17 mouse cellular contexts compared by ENCODE assay signal in the genomic region with DNA sequence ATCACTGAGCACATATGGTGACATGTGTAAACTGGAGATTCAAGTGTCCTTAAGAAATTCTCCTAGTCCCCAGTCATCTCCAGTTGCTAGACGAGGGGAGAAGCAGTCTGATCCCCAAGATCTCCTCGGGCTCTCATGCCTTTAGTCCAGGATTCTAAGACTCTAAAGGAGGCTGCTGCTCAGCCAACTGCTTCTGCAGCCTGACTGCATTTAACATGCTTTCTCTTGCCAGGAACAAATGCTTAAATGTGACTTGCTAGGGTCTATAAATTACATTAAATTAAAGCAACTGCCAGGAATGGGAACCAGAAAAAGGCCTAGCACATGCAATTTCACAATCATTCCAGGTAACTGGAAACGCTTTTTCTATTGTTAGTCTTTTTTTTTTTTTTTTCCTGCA.
"Had no signal": no experiment of that assay in that cellular context is flagged by ENCODE, and none has a peak within 500 bp of the region (broad histone marks: within the 10 kb centered on the region; RNA-seq: fewer than 3 reads in every experiment).

No protein-coding gene starts in this region.

- H3K4me3 ChIP-seq: kidney, embryonic 15.5 days; limb, embryonic 13.5 days; liver, embryonic 13.5 days; midbrain, embryonic 12.5 days; midbrain, embryonic 15.5 days; neural tube, embryonic 12.5 days; neural tube, embryonic 15.5 days had no signal

- H3K27me3 ChIP-seq: kidney, embryonic 15.5 days; limb, embryonic 13.5 days; liver, embryonic 13.5 days; midbrain, embryonic 12.5 days; midbrain, embryonic 15.5 days; neural tube, embryonic 12.5 days; neural tube, embryonic 15.5 days had no signal

- H3K9me3 ChIP-seq: kidney, embryonic 15.5 days; limb, embryonic 13.5 days; liver, embryonic 13.5 days; midbrain, embryonic 12.5 days; midbrain, embryonic 15.5 days; neural tube, embryonic 12.5 days; neural tube, embryonic 15.5 days had no signal

- ATAC-seq: lung, postnatal 0 days; midbrain, embryonic 15.5 days had no signal

- DNase-seq: kidney, adult 8-10 months; kidney, postnatal 14 days; kidney, postnatal 4 days; left cerebral cortex, postnatal 4 days; liver, embryonic 13.5 days; lung, embryonic 14.5 days; right cerebral cortex, adult 18-20 months; thymus, adult 18-20 months; thymus, postnatal 36 days had no signal

- H3K27ac ChIP-seq: kidney, embryonic 15.5 days; limb, embryonic 13.5 days; liver, embryonic 13.5 days; macrophage; midbrain, embryonic 12.5 days; midbrain, embryonic 15.5 days; neural tube, embryonic 12.5 days; neural tube, embryonic 15.5 days had no signal

- H3K9ac ChIP-seq: kidney, embryonic 15.5 days; limb, embryonic 13.5 days; liver, embryonic 13.5 days; lung, embryonic 14.5 days; midbrain, embryonic 12.5 days; midbrain, embryonic 15.5 days; neural tube, embryonic 12.5 days; neural tube, embryonic 15.5 days had no signal

- H3K4me1 ChIP-seq: kidney, embryonic 15.5 days; limb, embryonic 13.5 days; liver, embryonic 13.5 days; midbrain, embryonic 12.5 days; midbrain, embryonic 15.5 days; neural tube, embryonic 12.5 days; neural tube, embryonic 15.5 days had no signal

- H3K4me2 ChIP-seq: kidney, embryonic 15.5 days; limb, embryonic 13.5 days; liver, embryonic 13.5 days; lung, embryonic 14.5 days; midbrain, embryonic 12.5 days; midbrain, embryonic 15.5 days; neural tube, embryonic 12.5 days; neural tube, embryonic 15.5 days had no signal

- H3K36me3 ChIP-seq: kidney, embryonic 15.5 days; limb, embryonic 13.5 days; liver, embryonic 13.5 days; midbrain, embryonic 12.5 days; midbrain, embryonic 15.5 days; neural tube, embryonic 12.5 days; neural tube, embryonic 15.5 days had no signal
